Mouse (Mus musculus) heart, postnatal 4 days (tissue): ENCODE data around the gene Herpud1. TPM values are rescaled to one million over a fixed set of nuclear protein-coding genes. Genes with fewer than 3 reads are reported as not detected.

ENCODE experiments used
- DNase-seq: peaks from one replicate; pipeline ENCODE4 v3.0.0; 2021
- total RNA-seq, 2 experiments: library from RNA; stranded (reverse); gene quantifications; 2 replicates each; pipeline ENCODE4 v1.2.3; 2021

Gene Herpud1
- total RNA-seq, 2 experiments from 2014 or later = 56.6 to 66.4 TPM

- no peak for DNase-seq
Measured at GRCm38 (mm10) chr8:94409523-94409922, 23.3 kb downstream of the Herpud1 start.

GRCm38 (mm10) chr8:94412518-94412917 lies 26.3 kb downstream of the Herpud1 start:
- no peak for DNase-seq

GRCm38 (mm10) chr8:94413509-94413908 lies 27.3 kb downstream of the Herpud1 start:
- DNase-seq = no peak

DNA sequence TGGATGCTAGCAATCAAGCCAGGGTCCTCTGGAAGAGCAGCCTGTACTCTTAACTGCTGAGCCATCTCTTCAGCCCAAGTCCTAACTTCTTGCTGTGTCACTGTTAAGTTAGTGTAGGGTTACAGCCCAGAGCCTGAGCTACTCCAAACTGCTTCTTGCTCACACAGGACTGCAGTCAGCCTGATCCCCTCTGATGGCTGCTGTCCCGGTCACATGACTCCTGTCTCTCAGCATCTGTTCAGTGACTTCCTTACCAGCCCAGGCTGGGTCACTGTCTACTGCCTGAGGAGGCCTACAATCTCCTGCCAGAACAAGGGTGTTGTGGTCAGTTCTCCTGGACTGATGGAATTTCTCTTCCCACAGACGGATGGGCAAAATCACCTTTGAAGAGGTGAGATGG lies 29.0 kb downstream of the Herpud1 start:
- no peak for DNase-seq

- DNase-seq = no peak
Measured at GRCm38 (mm10) chr8:94418017-94418416, 31.8 kb downstream of the Herpud1 start.

DNA sequence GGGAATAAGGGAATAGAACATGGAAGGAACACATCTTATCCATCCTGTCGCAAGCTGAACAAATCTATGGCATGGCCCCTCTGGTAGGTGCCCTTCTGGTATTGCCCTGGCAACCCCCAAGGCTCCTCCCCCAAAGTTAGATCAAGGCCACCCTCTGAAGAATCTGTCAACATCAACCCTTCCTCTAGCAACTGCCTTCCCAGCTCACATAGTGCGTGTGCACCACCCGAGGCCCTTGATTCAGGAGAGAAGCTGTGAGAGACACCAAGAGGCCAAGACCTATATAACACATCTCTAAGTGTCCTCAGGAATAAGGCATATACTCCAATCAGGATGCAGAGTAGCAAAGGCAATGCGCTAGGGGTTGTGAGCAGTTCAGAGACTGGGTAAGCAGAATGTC lies 36.0 kb downstream of the Herpud1 start:
- no peak for DNase-seq

DNA sequence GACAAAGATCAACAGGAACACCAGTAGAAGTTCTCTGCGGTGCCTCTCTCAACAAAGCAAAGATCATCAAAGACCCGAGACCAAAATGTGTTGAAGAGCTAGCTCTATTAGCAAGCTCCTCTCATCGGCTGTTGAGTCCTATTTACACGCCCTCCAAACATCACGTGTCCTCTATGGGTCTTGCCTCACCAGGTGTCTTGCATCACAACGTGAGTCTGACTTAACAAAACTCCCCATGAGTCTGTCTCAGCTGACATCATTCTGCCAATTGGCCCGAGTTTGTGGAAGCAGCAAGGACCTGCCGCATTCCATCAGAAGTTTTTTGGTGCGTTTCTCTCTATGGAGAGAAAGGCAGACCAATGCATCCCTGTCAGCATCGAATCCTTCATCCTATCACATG lies 41.7 kb downstream of the Herpud1 start:
- DNase-seq = no peak

- no peak for DNase-seq
Measured at GRCm38 (mm10) chr8:94428420-94428819, 42.2 kb downstream of the Herpud1 start.

GRCm38 (mm10) chr8:94429376-94429775 lies 43.1 kb downstream of the Herpud1 start:
- no peak for DNase-seq

DNA sequence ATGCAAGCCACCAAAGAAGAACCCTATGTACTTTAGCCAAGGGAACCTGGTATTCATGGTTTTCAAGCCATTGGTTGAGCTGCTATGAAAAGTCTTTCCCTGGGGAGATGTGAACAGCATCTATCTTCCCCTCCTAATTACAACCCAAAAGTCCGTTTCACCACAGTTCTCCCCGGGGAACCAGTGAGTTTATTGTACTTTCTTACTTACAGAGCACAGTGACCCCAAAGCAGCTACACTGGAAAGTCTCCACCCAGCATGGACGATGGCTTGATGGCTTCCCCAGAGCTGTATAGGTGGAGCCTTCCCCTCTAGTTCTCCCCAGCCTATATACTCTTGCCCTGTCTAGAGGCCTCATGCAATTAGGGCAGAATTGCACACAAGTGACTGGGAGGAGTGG lies 46.0 kb downstream of the Herpud1 start:
- no peak for DNase-seq

DNA sequence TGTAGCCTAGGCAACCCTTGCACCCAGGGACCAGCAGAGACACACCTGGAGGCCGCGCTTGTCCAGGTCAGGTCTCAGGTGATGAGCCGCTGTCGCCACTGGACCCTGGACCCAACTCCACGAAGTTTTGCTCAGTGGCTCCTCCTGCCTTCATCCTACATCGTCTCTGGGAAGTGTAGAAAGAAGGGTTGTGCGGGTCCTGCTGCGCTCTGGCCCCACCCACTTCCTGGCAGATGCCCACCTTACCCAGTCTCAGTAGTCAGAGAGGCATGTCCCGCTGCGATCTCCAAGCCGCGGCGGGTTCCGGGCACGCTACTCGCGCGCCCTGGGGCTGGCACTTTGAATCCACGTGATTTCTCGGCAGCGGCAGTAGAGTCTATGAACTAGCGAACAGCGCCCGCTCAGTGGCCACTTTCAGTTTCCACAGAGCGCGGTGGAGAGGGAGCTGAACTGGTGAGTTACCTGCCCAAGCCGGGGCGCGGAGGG lies 47.8 kb downstream of the Herpud1 start, which contains the start of gene Nlrc5:
TSS of gene Nlrc5 (plus strand) at position 376 of the 486 bp plus-strand sequence.
- peak; percentile 73 for DNase-seq

GRCm38 (mm10) chr8:94434958-94435357 lies 48.7 kb downstream of the Herpud1 start:
- no peak for DNase-seq

DNA sequence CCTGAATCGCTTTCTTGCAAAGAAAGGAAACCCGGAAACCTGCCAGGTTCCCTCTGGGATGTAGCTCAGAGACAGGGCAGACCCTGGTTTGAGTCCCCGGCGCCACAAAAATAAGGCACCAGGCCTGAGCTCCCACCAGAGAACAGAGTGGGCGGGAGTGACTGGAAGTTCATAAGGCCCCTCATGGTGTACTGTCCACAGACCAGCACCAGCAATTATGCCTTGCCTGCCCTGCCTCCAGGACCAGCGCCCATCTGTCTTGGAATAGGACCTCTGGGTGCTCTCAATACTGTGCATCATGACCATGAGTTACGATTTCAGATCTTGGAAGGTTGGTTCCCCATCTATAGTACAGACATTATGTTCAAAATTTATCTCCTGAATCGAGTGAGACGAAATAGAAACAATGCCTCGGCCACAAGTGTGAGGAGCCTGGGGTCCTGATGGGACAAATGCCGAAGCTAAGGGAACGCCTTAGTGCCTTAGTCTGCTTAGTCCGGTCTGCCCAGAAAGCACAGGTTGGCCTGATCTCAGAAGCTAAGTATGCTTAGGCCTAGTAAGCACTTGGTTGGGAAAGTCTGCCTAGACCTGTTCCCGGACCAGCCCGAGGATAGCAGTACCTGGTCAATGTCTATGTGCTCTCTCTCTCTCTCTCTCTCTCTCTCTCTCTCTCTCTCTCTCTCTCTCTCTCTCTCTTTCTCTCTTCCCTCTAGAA lies 49.3 kb downstream of the Herpud1 start:
- no peak for DNase-seq

GRCm38 (mm10) chr8:94436112-94436572 lies 49.9 kb downstream of the Herpud1 start:
- DNase-seq = no peak

DNA sequence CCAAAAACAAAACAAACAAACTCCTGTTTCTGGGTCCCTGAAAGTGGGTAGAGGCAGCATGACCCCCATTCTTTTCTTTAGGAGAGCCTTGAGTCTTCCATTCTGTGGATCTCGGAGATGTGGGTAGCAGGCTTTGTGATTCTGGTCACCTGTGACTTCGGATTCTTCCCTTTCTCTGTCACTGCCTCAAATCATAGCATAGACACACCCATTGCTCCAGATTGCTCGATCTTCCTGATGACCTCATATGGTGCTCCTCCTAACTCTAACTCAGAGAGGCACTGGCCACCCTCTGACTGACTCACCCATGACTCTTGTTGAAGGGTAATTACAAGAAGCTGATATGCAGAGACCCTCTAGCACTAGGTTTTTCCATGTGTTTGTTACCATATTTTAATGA lies 50.7 kb downstream of the Herpud1 start:
- no peak for DNase-seq

- no peak for DNase-seq
Measured at GRCm38 (mm10) chr8:94438659-94439058, 52.4 kb downstream of the Herpud1 start.

DNA sequence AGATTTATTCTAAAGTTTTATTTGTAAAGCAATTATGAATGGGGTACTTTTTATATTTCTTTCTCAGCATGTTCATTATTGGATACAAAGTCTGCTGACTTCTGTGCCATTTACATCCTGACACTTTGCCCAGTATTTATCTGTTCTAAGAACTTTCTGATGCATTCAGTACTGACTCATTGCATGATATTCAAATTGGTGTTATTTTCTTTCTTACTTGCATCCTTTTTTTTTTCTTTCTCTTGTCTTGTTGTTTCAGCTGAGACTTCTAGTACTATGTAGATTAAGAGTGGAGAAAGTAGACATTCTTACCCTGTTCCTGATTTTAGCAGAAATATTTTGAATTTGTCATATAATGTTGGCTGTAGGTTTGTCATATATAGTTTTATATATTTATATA lies 53.5 kb downstream of the Herpud1 start:
- no peak for DNase-seq

DNA sequence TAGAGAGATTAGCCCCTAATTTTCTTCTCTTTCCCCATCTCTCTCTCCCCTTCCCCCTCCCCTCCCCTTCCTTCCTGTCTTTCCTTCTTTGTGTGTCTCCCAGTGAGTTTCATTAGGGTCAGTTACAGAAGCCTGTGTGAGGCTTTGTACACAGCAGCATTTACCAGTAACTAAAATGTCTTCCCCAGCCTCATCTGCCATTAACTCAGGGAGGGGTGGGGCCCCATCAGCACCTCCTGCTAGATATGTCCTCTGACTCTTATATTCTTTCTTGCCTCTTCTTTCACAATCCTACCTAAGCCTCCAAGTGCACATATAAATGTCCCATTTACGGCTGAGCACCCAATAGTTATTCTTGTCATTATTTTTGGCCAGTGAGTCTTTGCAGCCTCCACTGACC lies 54.2 kb downstream of the Herpud1 start:
- no peak for DNase-seq

DNA sequence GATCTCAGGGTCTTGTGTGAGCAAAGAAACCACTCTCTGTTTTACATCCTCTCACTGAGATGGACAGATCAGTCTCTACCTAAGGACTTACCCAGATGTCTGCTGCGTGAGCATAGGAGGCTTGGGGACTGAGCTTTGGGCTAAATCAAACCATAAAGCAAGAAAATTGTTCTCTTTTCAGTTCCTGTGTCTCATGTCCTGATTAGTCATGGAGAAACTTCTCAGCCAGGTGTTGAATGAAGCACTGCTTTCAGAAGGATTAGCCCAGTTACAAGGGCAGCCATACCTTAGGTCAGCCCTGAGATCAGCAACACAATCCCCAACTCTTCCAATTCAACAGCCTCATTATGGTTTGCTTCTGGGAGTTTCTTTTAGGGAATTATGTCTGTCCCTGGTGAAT lies 55.4 kb downstream of the Herpud1 start:
- DNase-seq = no peak

GRCm38 (mm10) chr8:94443153-94443552 lies 56.9 kb downstream of the Herpud1 start:
- DNase-seq = no peak

DNA sequence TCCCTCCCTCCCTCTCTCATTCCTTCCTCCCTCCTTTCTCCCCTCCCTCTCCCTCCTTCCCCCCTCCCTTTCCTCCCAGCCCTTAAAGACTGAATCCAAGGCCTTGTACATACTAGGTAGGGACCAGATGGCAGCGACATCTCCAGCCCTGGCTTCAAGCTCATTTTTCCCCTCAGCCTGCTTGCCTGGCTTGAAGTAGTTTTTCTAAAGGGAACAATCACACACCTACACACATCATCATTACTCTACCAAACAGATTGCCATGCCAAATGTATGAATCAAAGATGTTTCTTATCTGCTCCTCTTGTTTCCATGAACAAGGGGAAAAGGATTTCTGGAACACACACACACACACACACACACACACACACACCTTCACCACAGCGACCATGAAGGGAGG lies 58.2 kb downstream of the Herpud1 start:
- DNase-seq = no peak
